Mouse (Mus musculus) bone marrow, adult 2 months (tissue): ENCODE data around the gene Nav2.

ENCODE experiments used
- CTCF ChIP-seq: fragments of 200-500 bp; IDR thresholded peaks from 2 replicates; pipeline ENCODE4 v1.5.1; 2011; ENCODE audit warnings: low read length, control low read depth; ENCODE audit not compliant: control insufficient read depth, insufficient read depth
- POLR2A ChIP-seq: fragments of 200-500 bp; IDR thresholded peaks from 2 replicates; pipeline ENCODE4 v1.6.1; 2011; ENCODE audit warnings: low read depth, mild to moderate bottlenecking, control low read depth, low read length, borderline replicate concordance; ENCODE audit not compliant: control insufficient read depth

DNA sequence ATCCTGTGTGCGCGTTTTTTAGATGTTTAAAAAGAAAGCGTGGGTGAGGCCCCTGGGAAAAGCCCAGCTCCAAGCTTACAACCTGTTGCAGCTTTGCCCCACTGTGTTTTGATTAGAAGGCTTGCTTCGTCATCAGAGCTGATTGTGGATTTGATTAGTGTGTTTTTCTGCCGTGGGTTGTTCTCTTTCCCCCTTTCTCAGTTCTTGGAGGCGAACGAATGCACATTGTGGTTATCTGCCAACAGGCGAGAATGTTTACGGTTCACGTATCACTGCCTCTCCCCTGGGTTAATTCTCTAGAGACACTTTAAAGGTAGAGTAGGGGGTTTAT lies 342.8 kb downstream of the Nav2 start:
- TF ChIP-seq POLR2A (no peak), CTCF (no peak)
